Mouse (Mus musculus) embryonic facial prominence, embryonic 14.5 days (tissue): ENCODE data around the gene Lamp1. TPM values are rescaled to one million over a fixed set of nuclear protein-coding genes. Genes with fewer than 3 reads are reported as not detected.

ENCODE experiments used
- ATAC-seq: fragments of 200-750 bp; cut with Nextera tagmentation; 2 replicates; pipeline ENCODE4 v1.8.0; 2017; ENCODE audit warnings: low read depth, moderate number of reproducible peaks, moderate TSS enrichment
- DNase-seq: peaks from one replicate; pipeline ENCODE4 v3.0.0-alpha.2; 2015; ENCODE audit warnings: low spot score
- H3K27ac ChIP-seq: fragments of 300-500 bp; sonication (generic); replicated peaks from 2 replicates; pipeline ENCODE4 v1.5.1; 2014; ENCODE audit warnings: low read depth, mild to moderate bottlenecking, low read length, moderate library complexity
- H3K27me3 ChIP-seq: fragments of 300-500 bp; sonication (generic); replicated peaks from 2 replicates; pipeline ENCODE4 v1.6.1; 2014; ENCODE audit warnings: low read length; ENCODE audit not compliant: control insufficient read depth, insufficient read depth
- H3K36me3 ChIP-seq: fragments of 300-500 bp; sonication (generic); 2 replicates; pipeline ENCODE4 v1.6.1; 2014; ENCODE audit warnings: low read length, mixed read lengths; ENCODE audit not compliant: control insufficient read depth, insufficient read depth
- H3K4me1 ChIP-seq: fragments of 300-500 bp; sonication (generic); 2 replicates; pipeline ENCODE4 v1.6.1; 2014; ENCODE audit warnings: antibody characterized with exemption, low read length; ENCODE audit not compliant: control insufficient read depth, insufficient read depth
- H3K4me2 ChIP-seq: fragments of 300-500 bp; sonication (generic); 2 replicates; pipeline ENCODE4 v1.6.1; 2014; ENCODE audit warnings: low read depth, mild to moderate bottlenecking, low read length, moderate library complexity, mixed read lengths
- H3K4me3 ChIP-seq: fragments of 300-500 bp; sonication (generic); 2 replicates; pipeline ENCODE4 v1.5.1; 2014; ENCODE audit warnings: low read depth, mild to moderate bottlenecking, low read length
- H3K9ac ChIP-seq: fragments of 300-500 bp; sonication (generic); 2 replicates; pipeline ENCODE4 v1.6.1; 2014; ENCODE audit warnings: low read depth, mild to moderate bottlenecking, low read length, moderate library complexity, mixed read lengths
- H3K9me3 ChIP-seq: fragments of 300-500 bp; sonication (generic); 2 replicates; pipeline ENCODE4 v1.6.1; 2016; ENCODE audit warnings: low read length; ENCODE audit not compliant: control insufficient read depth
- WGBS: fragments of 180-500 bp; shearing (Covaris S2); extraction: QIAGEN DNeasy Blood & Tissue Kit; methylation state at CpG from one replicate; pipeline ENCODE4 v1.1.7; 2014; 5-methylcytosine and 5-hydroxymethylcytosine counted together
- polyA plus RNA-seq: library from polyadenylated mRNA; unstranded; fragments of >200 nt; fragmentation: Nextera tagmentation; extraction: Ambion mirVana; gene quantifications from 2 replicates; pipeline ENCODE4 v1.2.1, GENCODE M21; 2014

Gene Lamp1
- polyA plus RNA-seq, 1 experiment from 2014 or later, result 367 TPM

GRCm38 (mm10) chr8:13155358-13155757 lies 3.6 kb upstream of the Lamp1 start:
- no peak overlapping the region for H3K27ac ChIP-seq
- no peaks in the 10 kb centered on the region for H3K27me3 ChIP-seq
- peaks cover 11% of the 10 kb centered on the region for H3K4me1 ChIP-seq
- no peaks in the 10 kb centered on the region for H3K36me3 ChIP-seq
- DNase-seq (no peak), ATAC-seq (no peak)
- 77% methylated on average over 9 of the region's 9 CpGs for WGBS
- H3K4me2 ChIP-seq, result no peak overlapping the region
- no peak overlapping the region for H3K9ac ChIP-seq
- H3K4me3 ChIP-seq, result no peak overlapping the region
- H3K9me3 ChIP-seq, result no peaks in the 10 kb centered on the region

- DNase-seq (no peak), ATAC-seq (no peak)
- Histone ChIP-seq H3K36me3 (peaks cover 3% of the 10 kb centered on the region; the same call in 1 of the 2 replicates), H3K9me3 (no peaks in the 10 kb centered on the region), H3K4me3 (no peak overlapping the region), H3K9ac (no peak overlapping the region), H3K4me1 (peaks cover 12% of the 10 kb centered on the region), H3K4me2 (no peak overlapping the region), H3K27ac (no peak overlapping the region), H3K27me3 (no peaks in the 10 kb centered on the region)
- 77% methylated on average over 12 of the region's 12 CpGs for WGBS
Observed at GRCm38 (mm10) chr8:13156327-13157097, 2.4 kb upstream of the Lamp1 start.

- Histone ChIP-seq H3K4me1 (peaks cover 12% of the 10 kb centered on the region), H3K4me3 (peak overlapping the region; percentile 100), H3K4me2 (peak overlapping the region; percentile 87), H3K36me3 (peaks cover 3% of the 10 kb centered on the region; the same call in 1 of the 2 replicates), H3K27ac (peak overlapping the region; percentile 74), H3K27me3 (no peaks in the 10 kb centered on the region), H3K9me3 (no peaks in the 10 kb centered on the region), H3K9ac (peak overlapping the region; percentile 97)
- no peak for DNase-seq
- peak; percentile 59 for ATAC-seq
- WGBS, result 0% methylated on average over 6 of the region's 49 CpGs
Observed at GRCm38 (mm10) chr8:13159377-13159881, 468 bp downstream of the Lamp1 start.

GRCm38 (mm10) chr8:13160691-13161090 lies 1.7 kb downstream of the Lamp1 start:
- peaks cover 3% of the 10 kb centered on the region; the same call in 1 of the 2 replicates for H3K36me3 ChIP-seq
- no peak for ATAC-seq

GRCm38 (mm10) chr8:13162098-13162497 lies 3.1 kb downstream of the Lamp1 start:
- H3K4me3 ChIP-seq, result no peak overlapping the region
- H3K9ac ChIP-seq, result no peak overlapping the region
- WGBS, result 89% methylated on average over 6 of the region's 6 CpGs
- DNase-seq (no peak), ATAC-seq (no peak)
- H3K9me3 ChIP-seq, result no peaks in the 10 kb centered on the region
- H3K4me1 ChIP-seq, result peaks cover 12% of the 10 kb centered on the region
- H3K4me2 ChIP-seq, result no peak overlapping the region
- no peaks in the 10 kb centered on the region for H3K27me3 ChIP-seq
- peaks cover 9% of the 10 kb centered on the region for H3K36me3 ChIP-seq
- no peak overlapping the region for H3K27ac ChIP-seq

More at GRCm38 (mm10) chr8:13160691-13161090, 1.7 kb downstream of the Lamp1 start:
- DNase-seq, result no peak
- Histone ChIP-seq H3K27me3 (no peaks in the 10 kb centered on the region), H3K4me3 (no peak overlapping the region; the same call in 1 of the 2 replicates), H3K9me3 (no peaks in the 10 kb centered on the region), H3K4me1 (peaks cover 12% of the 10 kb centered on the region), H3K27ac (no peak overlapping the region), H3K4me2 (peak overlapping the region; percentile 87; the same call in 1 of the 2 replicates), H3K9ac (no peak overlapping the region)
- 82% methylated on average over 3 of the region's 3 CpGs for WGBS

- Histone ChIP-seq H3K4me2 (no peak overlapping the region), H3K36me3 (peaks cover 24% of the 10 kb centered on the region), H3K4me3 (no peak overlapping the region), H3K27me3 (no peaks in the 10 kb centered on the region), H3K9ac (no peak overlapping the region), H3K9me3 (no peaks in the 10 kb centered on the region), H3K27ac (no peak overlapping the region), H3K4me1 (peaks cover 9% of the 10 kb centered on the region)
- DNase-seq (no peak), ATAC-seq (no peak)
- WGBS, result 90% methylated on average over 1 of the region's 1 CpGs
Observed at GRCm38 (mm10) chr8:13163563-13163962, 4.6 kb downstream of the Lamp1 start.

- H3K27me3 ChIP-seq, result no peaks in the 10 kb centered on the region
- DNase-seq (no peak), ATAC-seq (no peak)
- peaks cover 7% of the 10 kb centered on the region for H3K4me1 ChIP-seq
- H3K4me3 ChIP-seq, result no peak overlapping the region
- H3K27ac ChIP-seq, result no peak overlapping the region
- H3K9ac ChIP-seq, result no peak overlapping the region
- 82% methylated on average over 5 of the region's 5 CpGs for WGBS
- no peak overlapping the region for H3K4me2 ChIP-seq
- H3K36me3 ChIP-seq, result peaks cover 32% of the 10 kb centered on the region
- no peaks in the 10 kb centered on the region for H3K9me3 ChIP-seq
Observed at GRCm38 (mm10) chr8:13164361-13164760, 5.4 kb downstream of the Lamp1 start.

GRCm38 (mm10) chr8:13170510-13170909 lies 11.5 kb downstream of the Lamp1 start:
- Histone ChIP-seq H3K27ac (no peak overlapping the region), H3K27me3 (no peaks in the 10 kb centered on the region), H3K4me1 (no peaks in the 10 kb centered on the region), H3K36me3 (peaks cover 86% of the 10 kb centered on the region), H3K4me2 (no peak overlapping the region), H3K9me3 (no peaks in the 10 kb centered on the region), H3K9ac (no peak overlapping the region), H3K4me3 (no peak overlapping the region)
- no peak for ATAC-seq
- DNase-seq, result no peak
- 42% methylated on average over 1 of the region's 1 CpGs for WGBS

GRCm38 (mm10) chr8:13174305-13174704 lies 15.3 kb downstream of the Lamp1 start:
- Histone ChIP-seq H3K4me1 (no peaks in the 10 kb centered on the region), H3K27ac (no peak overlapping the region), H3K4me2 (no peak overlapping the region), H3K4me3 (no peak overlapping the region), H3K9me3 (no peaks in the 10 kb centered on the region), H3K27me3 (no peaks in the 10 kb centered on the region), H3K9ac (no peak overlapping the region), H3K36me3 (peaks cover 73% of the 10 kb centered on the region)
- 90% methylated on average over 4 of the region's 4 CpGs for WGBS
- DNase-seq (no peak), ATAC-seq (no peak)
